Mouse (Mus musculus) embryonic fibroblast, embryonic 13.5 days (primary cell): ENCODE results near the gene Lat2.

Experiments
- CTCF ChIP-seq: IDR thresholded peaks from 2 replicates; pipeline ENCODE4 v1.5.1; 2011; ENCODE audit warnings: mild to moderate bottlenecking, control low read depth, low read length, moderate library complexity, borderline replicate concordance; ENCODE audit not compliant: insufficient read depth
- POLR2A ChIP-seq: IDR thresholded peaks from 2 replicates; pipeline ENCODE4 v1.6.1; 2011; ENCODE audit warnings: low read depth, mild to moderate bottlenecking, control low read depth, low read length, moderate library complexity

GRCm38 (mm10) chr5:134592026-134592581 is 22.7 kb downstream of the Lat2 start:
- TF ChIP-seq POLR2A (no peak), CTCF (no peak)
